Mouse (Mus musculus) layer of hippocampus, adult 8-10 months (tissue): ENCODE data around the gene Flvcr2. TPM values are rescaled to one million over a fixed set of nuclear protein-coding genes. Genes with fewer than 3 reads are reported as not detected.
A peak's percentile ranks its signal among the peaks of the same experiment; 100 is the strongest.

Experiments used
- DNase-seq, 2 experiments: peaks; one replicate each; pipeline ENCODE4 v3.0.0; 2022; ENCODE audit warnings: low spot score in 2 of 2
- total RNA-seq, 4 experiments: library from RNA; stranded (reverse); gene quantifications; 2 replicates each; pipeline ENCODE4 v1.2.4; 2022

The Flvcr2 gene
- total RNA-seq, 4 experiments from 2014 or later, result 1.5 to 2.7 (median 2.2) TPM

DNA sequence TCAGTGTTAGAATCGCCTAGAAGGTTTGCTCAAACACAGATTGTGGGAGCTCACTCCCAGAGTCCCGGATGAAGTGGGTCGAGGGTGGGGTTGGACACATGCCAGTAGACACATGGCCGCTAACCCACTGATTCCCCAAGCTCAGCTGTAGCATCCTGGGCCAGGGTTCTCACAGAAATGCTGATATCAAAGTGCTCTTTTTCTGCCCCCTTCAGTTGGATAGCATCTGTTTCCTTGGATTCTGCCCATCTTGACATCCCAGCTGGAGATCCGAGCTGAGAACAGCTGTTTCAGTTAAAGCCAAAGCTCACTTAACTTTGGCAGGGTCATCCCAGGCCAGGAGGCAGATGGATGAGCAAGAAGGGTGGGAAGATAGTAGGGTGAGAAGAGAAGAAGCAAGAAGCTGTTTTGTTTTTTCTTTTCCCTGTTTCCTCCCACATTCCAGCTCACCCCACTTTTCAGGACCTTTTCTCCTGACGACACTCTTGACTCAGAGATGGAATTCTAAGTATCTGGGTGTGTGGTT, 46.5 kb downstream of the Flvcr2 start:
- peak; percentile 21 to 48 for DNase-seq

DNA sequence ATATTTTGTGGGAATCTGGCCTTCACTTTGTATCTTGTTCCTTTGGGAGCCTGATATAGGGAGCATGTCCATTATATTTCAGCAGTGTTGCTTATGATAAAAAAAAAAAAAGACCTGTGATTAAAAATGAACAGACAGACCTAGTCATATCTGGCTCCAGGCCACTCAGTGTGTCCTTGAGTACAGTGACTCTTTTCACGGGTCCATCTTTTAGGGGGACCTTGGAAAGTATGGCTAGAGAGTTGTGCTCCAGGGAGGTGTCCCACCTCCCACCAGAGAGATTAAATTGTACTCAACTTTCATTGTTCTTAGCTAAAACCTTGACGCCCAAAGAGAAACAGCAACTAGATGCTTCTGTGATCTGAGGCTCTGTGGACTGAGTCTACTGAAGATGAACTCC, 47.8 kb downstream of the Flvcr2 start:
- DNase-seq, result no peak

DNA sequence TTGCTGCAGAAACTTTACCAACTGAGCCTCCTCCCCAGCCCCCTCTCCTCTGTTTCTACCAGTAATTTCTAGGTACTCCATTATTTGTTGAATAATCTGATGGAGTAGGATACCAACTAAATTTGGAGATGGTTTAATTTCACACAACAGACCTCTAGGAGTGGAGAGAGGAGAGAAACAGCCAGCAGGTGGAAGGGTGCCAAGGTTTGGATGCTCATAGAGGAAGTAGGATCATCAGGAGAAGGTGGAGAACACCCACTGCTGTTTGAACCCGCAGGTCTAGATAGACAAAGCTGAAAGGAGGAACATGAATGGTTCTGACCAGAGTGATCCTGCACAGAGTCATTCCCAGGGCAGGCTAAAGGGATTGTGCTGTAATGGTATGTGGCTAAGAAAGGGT, 49.2 kb downstream of the Flvcr2 start:
- no peak for DNase-seq

DNA sequence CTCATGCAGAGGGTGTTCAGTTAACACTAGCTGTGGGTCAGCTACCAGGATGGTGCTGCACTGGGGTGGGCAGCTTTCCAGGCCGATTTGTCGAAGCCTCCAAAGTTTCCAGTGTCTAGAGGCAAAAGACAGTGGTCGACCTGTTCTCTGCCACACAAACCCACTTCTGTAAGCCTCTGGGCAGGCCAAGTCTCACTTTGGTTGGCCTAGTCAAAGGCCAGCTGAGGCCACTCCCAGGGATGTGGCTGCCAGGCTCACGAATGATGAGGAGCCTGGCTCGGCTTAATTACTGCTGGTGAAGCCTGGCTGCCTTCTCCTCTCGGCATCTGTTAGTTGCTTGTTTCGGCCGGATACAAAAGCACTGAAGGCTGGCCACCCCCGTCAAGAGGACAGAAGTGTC, 53.7 kb downstream of the Flvcr2 start:
- no peak for DNase-seq

DNA sequence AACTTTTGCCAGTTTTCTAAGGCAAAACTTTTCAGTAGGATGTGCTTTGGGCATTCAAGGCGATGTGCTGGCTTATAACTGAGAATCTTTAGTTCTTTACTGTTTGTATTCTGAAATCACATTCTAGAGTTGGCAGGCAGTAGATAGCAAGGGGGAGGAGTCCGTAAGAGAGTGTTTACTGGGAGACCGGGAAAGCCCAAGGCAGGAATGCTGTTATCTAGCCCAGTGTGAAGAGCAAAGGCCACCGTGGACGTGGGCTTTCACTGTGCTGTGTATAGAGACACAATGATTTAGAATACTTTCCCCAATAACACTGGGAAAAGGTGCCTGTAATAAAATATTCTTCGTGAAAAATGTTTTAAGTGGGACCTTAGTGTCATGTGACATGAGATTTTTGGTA, 63.4 kb downstream of the Flvcr2 start:
- no peak for DNase-seq

DNA sequence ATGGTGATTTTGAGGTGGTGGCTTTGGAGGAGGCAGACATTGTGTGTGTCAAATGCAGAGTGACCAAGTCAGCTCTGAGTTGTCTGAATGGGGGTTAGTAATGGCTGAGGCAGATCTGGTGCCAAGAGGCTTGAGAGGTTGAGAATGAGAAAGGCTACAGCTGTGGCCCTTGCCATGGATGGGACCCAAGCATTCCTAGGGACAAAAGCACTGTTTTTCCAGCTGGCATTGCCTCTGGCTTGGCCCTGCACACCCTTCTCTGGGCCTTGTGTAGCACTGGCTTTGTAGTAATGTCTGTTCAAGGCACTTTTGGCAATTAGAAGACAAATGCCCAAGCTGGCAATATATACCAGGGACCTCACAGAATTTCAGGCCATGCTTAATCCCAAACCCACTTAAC, 64.6 kb downstream of the Flvcr2 start:
- no peak for DNase-seq

DNA sequence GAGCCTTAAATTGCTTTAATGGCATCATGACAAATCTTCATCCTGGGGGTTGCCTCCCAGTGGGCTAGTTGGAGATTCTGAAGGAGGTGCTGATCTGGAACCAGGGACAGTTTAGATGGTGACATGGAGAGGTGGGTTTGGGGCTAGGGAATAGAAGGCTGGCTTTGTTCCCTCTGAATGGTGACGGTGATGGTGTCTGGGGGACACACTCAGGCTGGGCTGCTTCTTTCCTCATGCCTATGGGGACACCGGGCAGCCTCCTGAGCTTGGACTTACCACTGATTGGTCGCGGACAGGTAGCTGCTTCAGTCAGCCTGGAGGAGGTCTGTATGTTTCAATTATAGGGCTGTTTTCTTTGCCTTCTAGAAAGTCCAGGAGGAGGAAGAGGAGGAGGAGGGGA, 65.3 kb downstream of the Flvcr2 start:
- no peak for DNase-seq

DNA sequence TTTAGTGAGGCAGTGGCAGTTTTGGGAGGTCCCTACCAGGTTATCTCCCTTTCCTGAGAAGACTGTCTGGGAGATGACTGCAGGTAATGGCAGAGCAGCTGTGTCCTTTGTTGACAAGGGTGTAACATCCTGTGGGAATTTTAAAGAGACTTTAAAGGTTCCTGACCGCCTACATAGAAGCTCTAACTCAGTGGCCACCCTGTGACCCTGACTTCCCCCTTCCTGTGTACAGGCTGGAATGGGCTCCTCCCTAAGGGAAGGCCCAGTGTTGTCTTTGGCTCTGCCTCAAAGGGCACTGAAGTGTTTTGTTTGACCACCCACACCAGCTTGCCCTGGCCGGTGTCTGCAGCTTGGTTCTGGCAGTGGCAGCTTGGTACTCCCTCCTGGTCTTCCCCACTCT, 67.3 kb downstream of the Flvcr2 start:
- DNase-seq, result no peak

DNA sequence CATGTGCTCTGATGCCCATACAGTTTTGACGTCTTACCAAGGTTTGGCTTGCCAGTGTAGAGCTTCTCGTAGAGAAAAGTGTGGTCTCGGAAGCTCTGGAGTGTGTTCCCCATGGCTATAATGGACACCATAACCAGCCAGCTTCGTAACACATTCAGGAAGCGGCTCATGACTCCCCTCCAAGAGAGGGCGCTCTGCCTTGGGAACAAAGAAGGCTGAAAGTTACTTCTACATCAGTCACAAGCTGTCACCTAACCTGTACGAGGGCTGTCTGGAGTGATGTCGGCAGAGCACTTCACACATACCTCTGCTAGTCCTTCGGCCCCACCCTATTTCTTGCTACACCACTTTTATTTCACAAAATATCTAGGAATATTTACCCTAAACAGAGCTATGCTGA, 75.7 kb downstream of the Flvcr2 start:
- no peak for DNase-seq

DNA sequence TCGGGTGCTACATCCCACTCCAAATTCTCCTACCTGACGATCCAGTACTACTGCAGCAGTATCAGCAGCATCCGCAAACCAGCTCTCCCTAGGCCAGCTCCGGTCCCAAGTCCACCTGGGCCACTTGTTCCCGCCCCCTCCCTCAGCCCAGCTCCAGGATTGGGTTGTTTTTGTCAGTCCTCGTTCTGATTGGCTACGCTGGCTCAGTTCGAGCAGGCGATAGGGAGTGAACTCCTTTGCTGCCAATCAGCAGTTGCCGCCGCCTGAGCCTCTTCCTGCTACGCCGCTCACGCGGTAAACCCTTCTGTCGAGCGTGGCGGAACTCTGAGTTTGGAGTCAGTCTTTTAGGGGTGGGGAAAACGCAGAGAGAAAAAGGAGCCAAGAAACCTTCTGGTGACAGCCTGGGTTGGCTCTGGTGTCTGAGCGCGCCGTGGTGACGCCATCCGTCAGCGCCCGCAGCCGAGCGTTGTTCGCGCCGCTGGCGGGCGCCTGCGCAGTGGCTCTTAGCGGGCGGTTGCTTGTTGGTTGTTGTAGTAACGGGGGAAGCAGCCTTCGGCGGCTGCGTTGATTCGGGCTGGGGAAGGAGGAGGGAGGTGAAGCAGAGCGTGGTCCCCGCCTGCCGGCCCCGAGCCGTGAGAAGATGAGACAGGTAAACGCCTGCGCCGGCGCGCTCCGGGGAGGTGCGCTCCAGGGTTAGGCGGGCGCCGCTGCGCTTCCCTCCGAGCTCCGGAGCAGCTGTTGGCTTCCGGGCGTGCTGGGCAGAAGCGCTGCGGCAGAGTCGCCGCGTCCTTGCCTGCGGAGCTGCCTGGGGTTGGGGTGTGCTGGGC, 78.3 kb downstream of the Flvcr2 start, which contains the start of the genes Erg28 and Ttll5:
Gene Erg28, minus strand, starts transcription at position 113 of the 827 bp plus-strand sequence.
Gene Ttll5, plus strand, starts transcription at position 222 of the 827 bp plus-strand sequence.
- peak; percentile 95 for DNase-seq

DNA sequence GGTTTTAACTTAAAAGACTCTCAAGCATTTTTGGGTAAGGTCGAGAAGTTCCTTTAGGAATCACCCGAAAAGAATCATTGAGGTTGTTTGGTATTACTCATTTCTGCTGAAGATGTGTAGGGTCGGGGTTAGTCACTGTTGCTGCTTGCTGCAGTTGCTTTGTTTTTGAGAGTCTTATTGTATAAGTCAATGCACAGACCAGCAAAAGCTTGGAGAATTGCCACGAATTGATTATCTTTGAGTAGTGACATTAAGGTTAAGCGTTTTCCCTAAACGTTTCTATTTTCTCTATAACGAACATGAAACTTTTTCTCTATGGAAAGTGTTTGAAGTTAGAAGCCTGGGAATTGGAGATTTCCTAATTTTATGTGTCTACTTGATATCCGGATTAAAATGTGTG, 79.0 kb downstream of the Flvcr2 start:
- DNase-seq, result no peak

DNA sequence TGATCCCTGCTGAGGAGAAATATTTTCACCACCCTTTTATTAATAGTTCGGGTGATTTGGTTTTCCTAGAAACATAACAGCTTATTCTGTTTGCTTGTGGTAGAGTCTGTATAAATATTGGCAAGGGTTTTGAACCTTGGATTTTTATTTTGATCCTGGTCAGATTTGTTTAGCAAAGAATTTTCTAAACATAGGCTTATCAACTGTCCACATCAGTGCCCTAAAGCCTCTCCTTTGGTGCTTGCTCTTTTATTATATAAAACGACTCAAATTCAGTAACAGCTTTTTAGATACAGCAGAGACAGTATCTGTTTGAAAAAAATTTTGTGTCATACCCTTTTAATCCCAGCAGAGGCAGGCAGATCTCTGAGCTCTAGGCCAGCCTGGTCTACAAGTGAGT, 79.5 kb downstream of the Flvcr2 start:
- no peak for DNase-seq

DNA sequence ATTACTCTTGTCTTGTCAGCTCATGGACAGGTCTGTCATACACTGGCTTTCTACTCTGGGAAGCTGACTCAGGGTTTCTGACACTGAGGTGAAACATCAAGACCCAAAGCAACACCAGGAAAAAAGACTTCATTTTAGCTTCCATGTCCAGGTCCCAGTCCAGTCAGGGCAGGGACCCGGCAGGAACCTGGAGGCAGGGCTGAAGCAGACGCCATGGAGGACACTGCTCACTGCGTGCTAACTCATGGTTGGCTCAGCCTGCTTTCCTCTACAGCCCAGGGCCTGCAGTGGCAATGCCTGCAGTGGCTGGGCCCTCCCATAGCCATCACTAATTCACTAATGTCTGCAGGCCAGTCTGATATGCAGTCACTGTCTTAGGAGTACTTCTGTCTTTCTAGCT, 82.5 kb downstream of the Flvcr2 start:
- DNase-seq, result no peak

DNA sequence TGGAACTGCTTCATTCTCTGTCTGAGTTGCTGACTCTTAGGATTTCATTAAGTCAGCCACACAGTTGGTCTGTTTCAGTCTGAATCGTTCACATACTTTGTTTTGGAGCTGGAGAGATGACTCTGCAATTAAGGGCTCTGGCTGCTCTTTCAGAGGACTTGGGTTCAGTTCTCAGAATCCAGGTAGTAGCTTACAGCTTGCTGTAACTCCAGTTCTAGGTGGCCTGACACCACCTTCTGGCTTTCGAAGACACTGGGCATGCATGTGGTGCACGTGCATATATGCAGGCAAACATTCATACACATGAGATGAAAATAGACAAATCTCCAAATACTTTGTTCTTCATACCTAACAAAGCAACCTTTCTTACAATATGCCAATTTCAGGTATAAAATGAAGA, 83.5 kb downstream of the Flvcr2 start:
- DNase-seq, result no peak

DNA sequence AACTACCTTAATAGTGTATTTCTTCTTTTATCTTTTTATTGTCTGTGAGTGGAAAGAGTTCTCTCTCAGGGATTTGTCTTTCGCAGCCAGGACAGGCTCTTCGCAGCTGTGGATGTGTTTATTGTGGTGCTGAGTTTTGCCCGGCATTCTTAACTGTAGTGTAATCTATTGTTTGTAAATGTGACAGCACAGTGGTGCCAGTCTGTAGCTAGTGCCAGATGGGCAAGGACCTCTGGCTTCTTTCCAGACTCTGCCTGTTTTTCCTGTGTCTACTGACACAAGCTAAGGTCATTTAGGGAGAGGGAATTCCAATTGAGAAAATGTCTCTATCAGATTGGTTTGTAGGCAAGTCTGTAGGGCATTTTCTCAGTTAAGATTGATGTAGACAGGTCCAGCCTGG, 84.4 kb downstream of the Flvcr2 start:
- peak; percentile 29 to 42 for DNase-seq

DNA sequence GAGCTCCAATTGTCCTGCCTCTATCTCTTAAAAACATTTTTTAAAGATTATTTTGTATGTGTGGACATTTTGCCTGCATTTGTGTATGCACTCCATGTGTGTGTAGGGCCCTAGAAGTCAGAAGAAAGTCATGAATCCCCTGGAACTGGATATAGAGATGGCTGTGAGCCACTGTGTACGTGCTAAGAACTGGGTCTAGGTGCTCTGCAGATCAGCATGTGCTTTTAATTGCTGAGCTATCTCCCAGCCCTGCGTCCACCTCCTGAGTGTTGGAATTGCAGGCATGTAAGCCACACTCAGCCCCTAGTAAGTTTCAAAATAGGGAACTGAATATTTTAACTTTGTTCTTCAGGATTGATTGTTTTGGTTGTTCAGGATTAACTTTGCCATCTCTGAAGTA, 88.2 kb downstream of the Flvcr2 start:
- no peak for DNase-seq

DNA sequence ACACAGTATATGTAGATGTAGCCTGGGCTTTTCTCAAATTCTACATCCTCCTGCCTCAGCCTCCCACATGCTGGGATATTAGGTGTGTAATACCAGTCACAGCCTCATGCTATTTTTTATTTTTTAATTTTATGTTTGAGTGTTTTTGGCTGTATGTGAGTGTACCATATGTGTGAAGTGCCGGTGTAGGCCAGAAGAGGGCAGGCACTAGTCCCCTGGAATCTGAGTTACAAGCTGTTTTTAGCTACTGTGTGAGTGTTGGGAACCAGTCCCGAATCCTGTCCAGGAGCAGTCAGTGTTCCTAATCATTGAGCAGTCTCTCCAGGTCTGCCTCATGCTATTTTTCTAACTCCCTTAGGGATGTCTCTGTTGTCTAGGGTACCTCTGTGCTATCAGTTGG, 91.4 kb downstream of the Flvcr2 start:
- DNase-seq, result no peak

DNA sequence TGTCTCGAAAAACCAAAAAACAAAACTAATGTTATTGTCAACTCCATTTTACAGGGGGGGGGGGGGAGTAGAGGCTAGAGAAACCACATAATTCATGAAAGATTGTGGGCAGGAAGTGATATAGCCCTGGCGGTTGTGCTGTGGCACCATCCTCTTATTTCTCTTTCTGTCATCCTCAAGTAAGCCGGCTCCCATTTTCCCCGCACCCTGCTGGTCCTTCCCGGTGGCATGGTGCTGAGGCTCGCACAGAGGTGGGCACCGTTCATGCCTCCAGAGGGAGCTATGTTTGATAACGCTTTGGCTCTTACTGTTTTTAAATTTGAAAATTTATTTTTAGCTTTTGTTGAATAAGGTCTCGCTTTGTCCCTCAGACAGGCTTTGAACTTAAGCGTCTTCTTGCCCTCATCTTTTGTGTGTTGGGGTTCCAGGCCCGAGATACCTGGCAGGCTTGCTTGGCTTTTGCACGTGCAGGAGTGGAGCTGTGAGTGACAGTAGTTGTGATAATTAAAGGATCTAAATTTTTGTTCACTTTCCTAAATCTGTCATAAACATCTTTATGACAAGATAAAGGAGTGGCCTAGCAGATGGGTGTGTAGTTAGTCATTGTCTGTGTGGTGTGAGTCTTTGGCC, 93.1 kb downstream of the Flvcr2 start:
- no peak for DNase-seq

DNA sequence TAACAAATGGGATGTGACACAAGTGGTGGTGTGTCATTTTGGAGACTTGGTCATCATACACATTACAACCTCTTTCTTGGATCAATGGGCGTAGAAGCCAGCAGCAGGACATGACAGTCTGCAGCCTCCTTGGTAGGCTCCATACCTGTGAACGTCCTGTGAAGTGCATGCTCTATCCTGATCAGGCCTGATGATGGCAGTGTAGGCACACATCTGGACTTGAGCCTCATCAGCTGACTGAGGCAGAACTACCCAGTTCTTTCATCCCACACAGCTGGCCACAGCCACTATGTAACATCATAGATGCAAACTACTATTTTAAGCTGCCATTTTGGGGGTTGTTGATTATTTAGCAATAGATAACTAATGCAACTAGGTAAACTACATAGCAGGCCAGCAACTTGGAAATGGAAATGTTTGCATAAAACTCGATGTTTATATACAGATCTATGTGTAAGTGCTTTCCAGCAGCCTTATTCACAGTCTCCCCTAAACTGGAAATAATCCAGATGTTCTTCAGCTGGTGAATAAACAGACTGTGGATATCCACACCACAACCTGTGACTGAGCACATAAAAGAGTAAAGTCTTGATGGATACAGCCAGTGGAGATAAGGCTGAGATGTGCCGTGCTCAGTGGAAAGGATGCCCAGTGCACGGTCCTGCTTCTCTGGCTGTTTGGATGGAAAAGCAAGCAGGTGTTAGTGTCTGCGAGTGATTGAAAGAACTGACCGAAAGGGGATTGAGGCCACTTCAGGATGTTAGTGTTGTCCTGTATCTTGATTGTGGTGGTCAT, 102.0 kb downstream of the Flvcr2 start:
- peak; percentile 30 to 48 for DNase-seq

DNA sequence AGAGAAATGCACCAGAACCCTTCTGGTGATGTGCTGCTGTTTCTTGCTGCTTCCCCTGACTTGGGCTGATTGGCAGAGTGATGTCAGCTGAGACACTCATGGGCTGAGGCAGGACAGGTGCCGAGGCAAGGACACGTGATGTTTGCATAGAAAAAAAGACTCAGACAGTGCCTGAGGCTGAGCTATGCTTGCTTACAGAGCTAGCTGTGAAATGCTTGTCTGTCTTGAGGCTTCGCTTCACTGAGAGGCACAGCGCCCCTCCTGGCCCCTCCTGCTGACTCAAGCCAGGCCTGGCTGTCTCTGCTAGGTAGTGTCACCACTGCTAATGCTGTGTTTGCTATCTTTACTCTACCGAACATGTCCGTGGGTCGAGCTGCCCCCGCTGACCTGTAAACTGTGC, 104.3 kb downstream of the Flvcr2 start:
- no peak for DNase-seq

DNA sequence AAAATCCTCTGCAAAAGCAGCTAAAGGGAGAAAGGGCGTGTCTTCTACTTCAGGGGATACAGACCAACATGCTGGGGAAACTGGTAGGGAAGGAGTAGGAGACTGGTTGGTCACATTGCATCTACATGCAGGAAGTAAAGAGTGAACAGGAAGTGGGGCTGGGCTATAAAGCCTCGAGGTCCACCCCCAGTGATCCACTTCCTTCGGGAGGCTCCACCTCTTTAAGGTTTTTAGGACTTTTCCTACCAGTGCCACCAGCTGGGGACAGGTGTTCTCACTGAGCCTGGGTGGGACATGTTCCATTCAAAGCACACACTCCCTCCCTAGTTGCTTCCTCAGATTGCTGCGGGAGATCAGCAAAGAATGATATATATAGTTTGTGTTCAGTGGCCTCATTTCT, 107.5 kb downstream of the Flvcr2 start:
- no peak for DNase-seq

DNA sequence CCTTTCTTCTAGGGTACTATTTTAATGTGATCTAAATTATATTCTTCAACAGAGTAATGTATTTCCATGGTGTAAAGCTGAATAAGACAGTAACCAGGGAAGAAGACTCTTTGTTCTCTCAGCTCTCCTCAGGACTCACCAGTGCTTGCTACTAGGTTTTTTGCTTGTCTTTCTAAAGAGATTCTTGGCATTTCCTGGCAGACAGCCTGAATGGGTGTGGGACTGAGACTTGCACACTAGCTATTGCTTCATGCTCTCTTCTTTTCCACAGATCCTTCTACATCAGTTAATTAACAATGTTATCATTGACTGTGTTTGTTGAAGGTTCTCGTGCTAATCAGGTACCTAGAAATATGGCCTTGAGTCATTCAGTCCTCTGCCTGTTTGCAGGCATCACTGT, 107.9 kb downstream of the Flvcr2 start:
- DNase-seq, result no peak
